ENCODE assay signal across 9 mouse cellular contexts in the genomic region with DNA sequence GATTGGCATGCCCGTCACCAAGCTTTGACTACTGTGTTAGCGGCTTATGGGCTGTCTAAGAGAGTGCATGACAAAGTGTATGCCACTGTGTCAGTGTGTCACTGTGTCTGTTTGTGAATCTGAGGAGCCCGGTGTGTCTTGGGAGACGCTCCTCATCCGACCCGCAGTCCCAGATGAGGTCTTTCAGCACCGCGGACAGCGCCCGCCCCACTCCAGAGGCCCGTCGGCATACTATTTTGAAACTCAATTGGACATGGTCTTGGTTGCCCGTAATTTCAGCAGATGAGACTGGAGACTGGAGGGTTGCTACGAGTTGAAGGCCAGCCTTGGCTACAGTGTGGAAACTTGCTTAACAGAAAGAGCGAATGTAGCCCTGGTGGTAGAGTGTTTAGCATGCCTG. TPM values are rescaled to one million over a fixed set of nuclear protein-coding genes. Genes with fewer than 3 reads are reported as not detected.
DNase-seq lines count a peak whose midpoint lies in the region; ATAC-seq and TF ChIP-seq lines count a peak whose summit lies in the region.
"Had no signal": no experiment of that assay in that cellular context is flagged by ENCODE, and none has a peak within 500 bp of the region (broad histone marks: within the 10 kb centered on the region; RNA-seq: fewer than 3 reads in every experiment).

No protein-coding gene starts in this region.

- no peak overlapping the region for H3K9ac ChIP-seq in heart, adult 2 months (ENCODE audit: low read depth, low read length)
- no peak overlapping the region for H3K9ac ChIP-seq in limb, embryonic 14.5 days (ENCODE audit: low read depth, low read length, severe bottlenecking)

- H3K4me1 ChIP-seq in heart, adult 2 months (ENCODE audit: control insufficient read depth, insufficient read depth, low read length), result no peaks in the 10 kb centered on the region
- no peaks in the 10 kb centered on the region for H3K4me1 ChIP-seq in thymus, adult 2 months (replicated peaks; ENCODE audit: control insufficient read depth, insufficient read depth, low read length)
- H3K4me1 ChIP-seq in limb, embryonic 14.5 days (ENCODE audit: control insufficient read depth, insufficient read depth, low read length), result no peaks in the 10 kb centered on the region

- ATAC-seq in limb, embryonic 14.5 days (ENCODE audit: low FRiP score, low read depth), result no peak
- no peak for ATAC-seq in megakaryocyte, adult 5-6 weeks (ENCODE audit: poor library complexity, severe bottlenecking)

- no peaks in the 10 kb centered on the region for H3K9me3 ChIP-seq in limb, embryonic 14.5 days (ENCODE audit: control insufficient read depth, low read length)

- TF ChIP-seq POLR2A in heart, adult 2 months (IDR thresholded peaks at IDR 0.05; ENCODE audit: insufficient read depth, low read depth, low read length), result no peak
- TF ChIP-seq POLR2A in thymus, adult 2 months (IDR thresholded peaks at IDR 0.05; ENCODE audit: control insufficient read depth, extremely low read depth, insufficient read depth, low read length, poor library complexity), result no peak
- TF ChIP-seq POLR2A in limb, embryonic 14.5 days (IDR thresholded peaks at IDR 0.05; ENCODE audit: borderline replicate concordance, extremely low read depth, insufficient read depth, insufficient read length), result no peak

- TF ChIP-seq EP300 in heart, adult 2 months (IDR thresholded peaks at IDR 0.05; ENCODE audit: insufficient read depth, low read depth, low read length), result no peak

- DNase-seq in heart, adult 2 months, result peak; percentile 46 to 74
- no peak for DNase-seq in heart, adult 11 months
- DNase-seq in thymus, adult 2 months, result peak; percentile 49
- DNase-seq in thymus, adult 18-20 months, result no peak
- DNase-seq in forelimb bud, embryonic 11.5 days (ENCODE audit: low read depth, low spot score), result peak; percentile 59
- DNase-seq in limb, embryonic 14.5 days (ENCODE audit: low spot score), result peak; percentile 46
- peak; percentile 58 for DNase-seq in retina, postnatal 1 day

- TF ChIP-seq CTCF in heart, adult 2 months (IDR thresholded peaks at IDR 0.05), result no peak
- TF ChIP-seq CTCF in thymus, adult 2 months (IDR thresholded peaks at IDR 0.05; ENCODE audit: borderline replicate concordance, control insufficient read depth, extremely low read depth, insufficient read depth, low read length, poor library complexity), result no peak

- intact Hi-C loops in heart, adult 2 months (cut with DNase I), result loop anchor here (5.0 kb wide), 1 partner anchor 40 kb away; no protein-coding TSS in a partner anchor

- H3K4me2 ChIP-seq in limb, embryonic 14.5 days (replicated peaks; ENCODE audit: low read depth, low read length, severe bottlenecking), result no peak overlapping the region

- no peak overlapping the region for H3K27ac ChIP-seq in heart, adult 2 months
- no peak overlapping the region for H3K27ac ChIP-seq in thymus, adult 2 months (ENCODE audit: control insufficient read depth, insufficient read depth, low read length)
- no peak overlapping the region for H3K27ac ChIP-seq in limb, embryonic 14.5 days (replicated peaks; ENCODE audit: low read depth, low read length)

- H3K79me2 ChIP-seq in heart, adult 2 months (replicated peaks; ENCODE audit: control insufficient read depth, insufficient read depth, low read length), result no peaks in the 10 kb centered on the region

- no peaks in the 10 kb centered on the region for H3K36me3 ChIP-seq in heart, adult 2 months (ENCODE audit: control insufficient read depth, insufficient read depth, low read length)
- H3K36me3 ChIP-seq in thymus, adult 2 months (ENCODE audit: control insufficient read depth, insufficient read depth, low read length), result no peaks in the 10 kb centered on the region
- H3K36me3 ChIP-seq in limb, embryonic 14.5 days (ENCODE audit: control insufficient read depth, insufficient read depth, low read length), result peaks cover 3% of the 10 kb centered on the region; the same call in 1 of the 2 replicates

- H3K27me3 ChIP-seq in heart, adult 2 months (ENCODE audit: control insufficient read depth, insufficient read depth, low read length), result 0 out of 2 replicates have a peak, but pooled peaks cover 2% of the 10 kb centered on the region
- no peaks in the 10 kb centered on the region for H3K27me3 ChIP-seq in thymus, adult 2 months (ENCODE audit: control insufficient read depth, insufficient read depth, low read length)
- H3K27me3 ChIP-seq in limb, embryonic 14.5 days (ENCODE audit: control insufficient read depth, insufficient read depth, low read length), result no peaks in the 10 kb centered on the region

- H3K4me3 ChIP-seq in heart, adult 2 months, result no peak overlapping the region
- H3K4me3 ChIP-seq in thymus, adult 2 months (ENCODE audit: control insufficient read depth, insufficient read depth, low read length), result no peak overlapping the region
- no peak overlapping the region for H3K4me3 ChIP-seq in limb, embryonic 14.5 days (replicated peaks; ENCODE audit: low read length)
- H3K4me3 ChIP-seq: erythroblast, embryonic 14.5 days had no signal

- WGBS in heart, adult 2 months, result 14% methylated on average over 15 of the region's 15 CpGs
- 16% methylated on average over 15 of the region's 15 CpGs for WGBS in thymus, adult 2 months
- 13% methylated on average over 15 of the region's 15 CpGs for WGBS in limb, embryonic 14.5 days

RNA-seq across cellular contexts. Expression of a gene that starts 18.0 kb away (rescaled TPM):
- under 1 TPM; 0.50 to 0.84 TPM for total RNA-seq in heart, adult 2 months (2021)
- polyA plus RNA-seq in heart, adult 2 months (2012; rRNA removed), result 0.61 and 0.96 TPM in 2 replicates
- polyA plus RNA-seq in thymus, adult 2 months (2012; rRNA removed), result 1.1 and 1.2 TPM in 2 replicates
- 7.3 and 9.8 TPM in 2 replicates for polyA plus RNA-seq in limb, embryonic 14.5 days (2012; rRNA removed)
- polyA plus RNA-seq in limb, embryonic 14.5 days (2014; fragmentation: Nextera tagmentation; extraction: Ambion mirVana), result 0.23 and 0.28 TPM in 2 replicates
- total RNA-seq in megakaryocyte, adult 5-6 weeks (2015), result not detected in 2 replicates
- total RNA-seq in megakaryocyte, adult 5-6 weeks (2017), result not detected in 2 replicates
- polyA plus RNA-seq: erythroblast, embryonic 14.5 days had no signal

RNA-seq across cellular contexts. Expression of a gene that starts 27.2 kb away (rescaled TPM):
- total RNA-seq in heart, adult 2 months (2021), result 1 to 10 TPM; 4.3 to 4.6 TPM
- polyA plus RNA-seq in heart, adult 2 months (2012; rRNA removed), result 7.4 and 8.7 TPM in 2 replicates
- polyA plus RNA-seq in thymus, adult 2 months (2012; rRNA removed), result 65.2 and 66.8 TPM in 2 replicates
- 29.3 and 34.2 TPM in 2 replicates for polyA plus RNA-seq in limb, embryonic 14.5 days (2012; rRNA removed)
- 15.1 and 16.2 TPM in 2 replicates for polyA plus RNA-seq in limb, embryonic 14.5 days (2014; fragmentation: Nextera tagmentation; extraction: Ambion mirVana)
- 0.89 and 1.9 TPM in 2 replicates for total RNA-seq in megakaryocyte, adult 5-6 weeks (2015)
- not detected in 2 replicates for total RNA-seq in megakaryocyte, adult 5-6 weeks (2017)

RNA-seq across cellular contexts. Expression of a gene that starts 27.9 kb away (rescaled TPM):
- total RNA-seq in heart, adult 2 months (2021), result 10 to 100 TPM; 17.8 to 20.6 TPM
- polyA plus RNA-seq in heart, adult 2 months (2012; rRNA removed), result 38.3 and 45.2 TPM in 2 replicates
- 27.4 and 28.1 TPM in 2 replicates for polyA plus RNA-seq in thymus, adult 2 months (2012; rRNA removed)
- polyA plus RNA-seq in limb, embryonic 14.5 days (2012; rRNA removed), result 38.0 and 43.1 TPM in 2 replicates
- 28.6 and 33.5 TPM in 2 replicates for polyA plus RNA-seq in limb, embryonic 14.5 days (2014; fragmentation: Nextera tagmentation; extraction: Ambion mirVana)
- 8.9 and 9.9 TPM in 2 replicates for total RNA-seq in megakaryocyte, adult 5-6 weeks (2015)
- total RNA-seq in megakaryocyte, adult 5-6 weeks (2017), result 9.7 and 18.9 TPM in 2 replicates

RNA-seq across cellular contexts. Expression of a gene that starts 49.4 kb away (rescaled TPM):
- 10 to 100 TPM; 74.0 to 95.3 TPM for total RNA-seq in heart, adult 2 months (2021)
- 147 and 165 TPM in 2 replicates for polyA plus RNA-seq in heart, adult 2 months (2012; rRNA removed)
- 256 TPM in 2 replicates for polyA plus RNA-seq in thymus, adult 2 months (2012; rRNA removed)
- polyA plus RNA-seq in limb, embryonic 14.5 days (2012; rRNA removed), result 212 and 247 TPM in 2 replicates
- polyA plus RNA-seq in limb, embryonic 14.5 days (2014; fragmentation: Nextera tagmentation; extraction: Ambion mirVana), result 206 and 217 TPM in 2 replicates
- total RNA-seq in megakaryocyte, adult 5-6 weeks (2015), result 62.0 and 65.7 TPM in 2 replicates
- 39.8 and 39.9 TPM in 2 replicates for total RNA-seq in megakaryocyte, adult 5-6 weeks (2017)

Comparison
In these comparisons a context has a peak if more than half of its experiments do, and no peak if none do; other contexts are left out.
1. DNase-seq: peak in heart, adult 2 months (2 of 2), thymus, adult 2 months (single experiment), forelimb bud, embryonic 11.5 days (single experiment), limb, embryonic 14.5 days (single experiment) and retina, postnatal 1 day (single experiment); none in heart, adult 11 months (single experiment) and thymus, adult 18-20 months (0 of 2).